Mouse (Mus musculus) urinary bladder, postnatal 10 days (tissue): ENCODE measurements around the gene Phex.

ENCODE experiments used
- DNase-seq: peaks from one replicate; pipeline ENCODE4 v3.0.0; 2022; ENCODE audit warnings: low spot score

Gene Phex

DNA sequence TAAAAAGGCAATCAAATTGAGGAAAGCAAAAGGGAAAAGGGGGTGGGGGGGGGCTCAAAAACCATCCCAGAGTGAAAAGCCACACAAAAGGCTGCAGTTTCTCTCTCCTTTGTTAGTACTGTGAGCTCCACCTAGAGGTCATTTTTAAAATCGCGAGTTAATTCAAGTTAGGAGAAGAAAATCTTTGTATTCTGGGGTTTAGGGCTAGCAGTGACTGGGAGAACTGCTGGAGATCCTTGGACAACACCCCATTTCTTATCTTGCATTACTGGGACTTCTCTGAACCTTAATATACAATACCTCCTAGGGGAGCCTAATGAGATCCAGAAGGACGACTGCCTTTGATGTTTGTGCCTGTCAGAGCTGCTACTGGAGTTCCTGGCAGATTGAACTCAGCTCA is 107.7 kb downstream of the Phex start:
- no peak for DNase-seq

DNA sequence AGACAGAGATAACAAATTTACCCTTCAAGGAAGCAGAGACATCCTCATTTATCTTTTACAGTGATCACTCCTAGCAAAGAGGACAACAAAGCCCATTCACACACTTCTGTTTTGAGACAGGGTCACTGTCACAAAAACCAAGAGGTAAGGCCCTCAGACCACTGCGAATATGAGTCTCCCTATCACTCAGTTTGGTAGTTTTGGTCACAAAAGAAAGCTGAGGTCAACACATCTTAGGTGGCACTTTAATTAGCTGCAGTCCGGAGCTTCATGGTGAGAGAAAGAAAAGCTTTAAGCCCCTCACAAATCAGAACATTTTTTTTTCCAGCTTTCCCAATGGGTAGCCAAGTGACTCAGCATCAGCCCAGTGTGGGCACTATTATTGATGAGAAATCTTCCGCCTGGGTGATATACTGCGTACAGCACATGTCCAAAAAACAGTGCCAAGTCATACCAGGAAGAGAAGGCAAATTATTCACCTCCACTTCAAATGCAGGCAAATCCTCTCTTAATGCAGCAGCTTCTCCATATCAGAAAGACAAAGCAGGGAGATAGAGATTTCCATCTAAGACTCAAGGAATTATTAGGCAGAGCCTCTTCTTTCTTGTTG is 108.2 kb downstream of the Phex start:
- no peak for DNase-seq

DNA sequence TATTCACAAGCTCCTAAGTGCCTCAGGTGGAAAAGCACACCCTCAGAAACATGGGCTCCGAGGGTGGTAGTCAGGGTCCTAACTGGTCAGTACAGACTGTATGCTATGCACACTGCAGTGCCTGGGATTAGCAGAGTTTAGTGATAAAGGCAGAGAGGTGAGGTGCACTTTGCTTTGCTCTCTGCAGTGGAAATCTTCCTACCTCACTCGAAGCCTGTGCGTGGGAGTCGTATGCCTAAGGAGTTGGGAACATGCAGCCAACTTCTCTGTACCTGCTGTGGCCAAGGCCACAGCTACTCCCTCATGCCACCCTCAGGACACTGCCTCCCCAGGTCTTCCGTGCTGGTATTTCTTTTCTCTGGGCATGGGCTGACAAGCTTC is 109.3 kb downstream of the Phex start:
- no peak for DNase-seq

- DNase-seq = no peak
Observed at GRCm38 (mm10) chrX:157305193-157305851, 109.8 kb downstream of the Phex start.

- no peak for DNase-seq
Observed at GRCm38 (mm10) chrX:157292411-157292810, 122.7 kb downstream of the Phex start.

DNA sequence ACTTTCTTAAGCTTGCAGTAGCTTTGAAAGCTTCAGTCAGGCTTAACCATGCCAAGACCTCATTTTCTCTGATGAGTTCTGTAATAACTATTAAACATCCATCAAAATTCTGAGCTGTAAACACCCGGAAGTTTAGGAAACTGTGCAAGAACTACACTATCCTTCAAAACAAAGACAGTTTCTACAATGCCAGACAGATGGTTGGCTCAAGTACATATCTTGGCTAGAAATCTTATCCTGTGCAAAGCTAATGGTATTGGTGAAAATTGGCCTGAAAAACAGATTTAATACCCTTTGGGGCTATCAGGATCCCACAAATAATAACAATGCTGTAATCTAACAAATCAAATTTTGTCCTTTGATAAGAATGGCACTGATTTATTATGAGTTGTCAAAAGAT is 138.5 kb downstream of the Phex start:
- DNase-seq = no peak

GRCm38 (mm10) chrX:157273291-157273690 is 141.8 kb downstream of the Phex start:
- DNase-seq = no peak

- no peak for DNase-seq
Observed at GRCm38 (mm10) chrX:157271609-157272008, 143.5 kb downstream of the Phex start.

DNA sequence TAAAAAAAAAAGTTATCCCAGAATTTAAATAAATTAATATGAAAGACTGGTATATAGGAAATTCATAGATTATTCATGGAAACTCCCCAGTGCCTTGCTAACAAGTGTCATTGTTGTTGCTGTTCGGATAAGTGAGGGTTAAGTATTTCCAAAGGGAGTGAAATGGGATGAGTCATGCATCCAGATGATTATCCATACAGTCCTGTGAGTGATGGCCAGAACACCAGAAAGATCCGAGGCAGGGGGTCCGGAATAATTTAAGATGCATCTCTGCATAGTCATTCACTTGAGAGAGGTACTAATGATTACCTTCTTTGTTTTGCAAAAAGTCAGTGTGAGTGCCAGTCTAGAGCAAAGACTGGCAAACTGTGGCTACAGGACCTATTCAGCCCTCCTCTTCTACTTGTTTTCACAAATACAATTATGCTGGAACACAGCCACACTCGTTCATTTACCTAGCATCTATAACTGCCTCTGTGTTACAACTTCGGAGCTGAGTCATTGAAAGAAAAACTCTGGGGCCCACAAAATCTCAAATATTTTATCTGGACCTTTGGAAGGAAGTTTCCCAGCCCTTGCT is 145.3 kb downstream of the Phex start:
- no peak for DNase-seq

DNA sequence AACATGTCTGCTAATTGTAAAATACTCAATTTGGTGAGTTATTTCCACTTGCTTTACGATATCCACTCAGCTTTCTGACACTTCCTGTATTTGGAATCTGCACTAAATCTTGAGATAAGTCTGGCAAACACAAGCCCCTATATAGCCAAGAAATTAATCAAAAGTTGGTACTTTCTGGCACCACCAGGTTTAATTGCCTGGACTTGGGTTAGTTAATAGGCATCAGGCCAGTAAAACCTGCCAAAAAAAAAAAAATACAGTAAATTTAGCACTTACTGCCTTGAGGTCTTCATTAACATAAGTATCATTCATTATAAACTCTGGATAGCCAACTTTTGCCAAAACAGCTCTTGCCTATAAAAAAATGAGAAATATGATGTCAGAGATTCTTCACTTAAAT is 147.0 kb downstream of the Phex start:
- DNase-seq = no peak

GRCm38 (mm10) chrX:157202736-157203135 is 212.4 kb downstream of the Phex start:
- DNase-seq = no peak

DNA sequence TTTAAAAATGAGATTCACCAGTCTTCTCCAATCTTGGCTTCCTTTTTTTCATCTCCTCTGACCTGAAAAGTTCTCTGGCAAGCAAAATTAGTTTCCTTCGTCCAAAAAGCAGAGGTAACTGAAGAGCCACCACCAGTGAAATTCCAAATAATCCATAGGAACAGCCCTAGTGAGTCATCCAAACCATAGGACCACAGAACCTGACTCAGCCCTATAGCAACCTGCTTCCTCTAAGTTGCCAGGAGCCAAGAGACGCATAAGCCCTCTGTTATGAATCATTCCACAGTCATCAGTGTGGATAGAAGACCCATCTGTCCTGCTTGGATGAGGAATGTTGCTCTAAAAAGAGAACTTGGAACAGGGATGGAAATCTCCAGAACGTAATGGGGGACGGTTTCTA is 230.9 kb downstream of the Phex start:
- DNase-seq = no peak

DNA sequence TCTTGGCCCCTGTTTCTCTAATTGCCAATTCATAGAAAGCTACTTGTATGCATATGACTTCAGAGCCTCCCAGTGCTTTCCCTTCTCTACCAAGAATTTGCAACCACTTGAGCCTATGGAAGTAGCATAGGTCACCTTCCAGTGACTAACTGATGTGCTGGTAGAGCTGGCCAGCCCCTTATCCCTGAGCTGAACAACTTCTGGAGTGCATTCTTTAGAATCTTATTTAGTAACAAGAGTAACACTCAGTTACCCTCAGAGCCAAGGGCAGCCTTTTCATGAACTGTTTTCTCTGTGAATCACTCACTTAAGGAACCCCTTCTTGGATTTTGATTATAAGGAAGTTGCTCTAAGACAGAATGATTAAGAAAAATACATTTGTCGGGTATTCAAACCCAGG is 234.3 kb downstream of the Phex start:
- DNase-seq = no peak

- DNase-seq = no peak
Observed at GRCm38 (mm10) chrX:157164142-157164541, 251.0 kb downstream of the Phex start.

- no peak for DNase-seq
Observed at GRCm38 (mm10) chrX:157163394-157163793, 251.7 kb downstream of the Phex start.

GRCm38 (mm10) chrX:157144675-157145074 is 270.4 kb downstream of the Phex start:
- DNase-seq = no peak

DNA sequence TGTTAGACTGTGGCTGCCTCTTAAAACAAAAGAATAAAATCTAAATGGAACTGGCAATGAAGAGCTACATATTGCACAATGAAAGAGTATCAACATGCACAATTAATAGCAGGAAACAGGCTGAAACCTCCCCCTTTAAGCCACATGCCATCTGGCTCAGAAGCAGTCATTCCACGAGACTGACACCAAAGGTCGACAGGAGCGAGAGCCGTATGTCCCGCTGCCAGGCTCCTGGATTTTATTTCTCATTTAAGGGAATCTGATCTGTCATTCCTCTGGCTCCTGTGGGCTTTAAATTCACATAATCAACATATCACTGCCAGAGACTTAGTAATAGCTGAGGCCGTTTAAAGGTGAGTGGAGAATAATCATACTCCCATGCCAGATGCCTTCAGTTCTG is 275.5 kb downstream of the Phex start:
- no peak for DNase-seq
